Mouse (Mus musculus): ENCODE data around the gene E130114P18Rik. TPM values are rescaled to one million over a fixed set of nuclear protein-coding genes. Genes with fewer than 3 reads are reported as not detected.

Gene E130114P18Rik
- polyA plus RNA-seq, 1 experiment from 2014 or later = 0.54 TPM

DNA sequence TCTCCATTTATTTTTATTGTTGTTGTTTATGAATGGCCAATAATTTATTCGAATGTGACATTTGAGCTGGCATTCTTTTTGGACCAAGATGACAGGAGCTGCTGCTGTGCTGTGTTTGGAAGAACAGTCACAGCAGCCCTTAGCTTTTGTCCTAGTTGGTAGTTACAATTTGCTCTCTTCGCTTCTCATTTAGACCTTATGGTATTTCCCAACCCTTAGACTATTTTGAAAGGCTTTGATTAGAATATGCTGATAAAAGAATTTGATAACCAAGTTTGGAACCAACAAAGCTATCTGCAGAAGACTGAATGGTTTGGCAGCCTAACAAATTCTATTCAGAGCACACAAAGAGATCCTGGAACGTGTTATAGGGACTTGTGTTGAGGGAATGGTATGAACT is 40.6 kb upstream of the E130114P18Rik start:
- 96% methylated on average over 3 of the region's 3 CpGs for WGBS
- ATAC-seq (ENCODE audit: low FRiP score, low TSS enrichment) = no peak
- H3K27ac ChIP-seq (ENCODE audit: low read length) = no peak overlapping the region
- H3K4me2 ChIP-seq (replicated peaks; ENCODE audit: low read depth, low read length) = no peak overlapping the region
- H3K4me1 ChIP-seq (ENCODE audit: insufficient read depth, low read length) = 0 out of 2 replicates have a peak, but pooled peaks cover 7% of the 10 kb centered on the region
- H3K36me3 ChIP-seq (ENCODE audit: insufficient read depth, low read length) = no peaks in the 10 kb centered on the region
- no peaks in the 10 kb centered on the region for H3K27me3 ChIP-seq (ENCODE audit: insufficient read depth, low read length)
- no peaks in the 10 kb centered on the region for H3K9me3 ChIP-seq (ENCODE audit: low read length)
- H3K4me3 ChIP-seq (ENCODE audit: low read length) = no peak overlapping the region
- H3K9ac ChIP-seq (replicated peaks; ENCODE audit: low read length) = no peak overlapping the region

DNA sequence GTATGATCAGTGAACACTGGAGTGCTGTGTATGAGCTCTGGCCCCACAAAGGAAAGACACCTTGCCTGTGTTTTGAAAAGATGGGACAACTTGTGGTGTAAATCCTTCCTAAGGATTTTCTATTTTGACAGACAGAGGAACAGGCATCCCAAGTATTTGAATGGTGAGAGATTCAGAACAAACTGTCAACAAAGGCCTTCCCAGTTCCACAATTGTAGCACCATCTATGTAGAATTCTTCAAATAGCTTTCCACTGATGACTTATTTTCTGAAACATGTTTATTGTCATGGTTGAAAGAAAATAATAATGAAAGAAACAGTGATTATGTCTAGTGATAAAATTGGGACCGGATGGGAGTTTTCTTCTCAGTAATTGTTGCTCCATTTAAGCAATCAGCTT is 39.9 kb upstream of the E130114P18Rik start:
- H3K4me1 ChIP-seq (ENCODE audit: insufficient read depth, low read length) = 0 out of 2 replicates have a peak, but pooled peaks cover 3% of the 10 kb centered on the region
- ATAC-seq (ENCODE audit: low FRiP score, low TSS enrichment) = no peak
- no peaks in the 10 kb centered on the region for H3K27me3 ChIP-seq (ENCODE audit: insufficient read depth, low read length)
- no peak overlapping the region for H3K4me3 ChIP-seq (ENCODE audit: low read length)
- no peak overlapping the region for H3K27ac ChIP-seq (ENCODE audit: low read length)
- H3K4me2 ChIP-seq (replicated peaks; ENCODE audit: low read depth, low read length) = no peak overlapping the region
- H3K9me3 ChIP-seq (ENCODE audit: low read length) = no peaks in the 10 kb centered on the region
- 71% methylated on average over 1 of the region's 1 CpGs for WGBS
- H3K36me3 ChIP-seq (ENCODE audit: insufficient read depth, low read length) = no peaks in the 10 kb centered on the region
- H3K9ac ChIP-seq (replicated peaks; ENCODE audit: low read length) = no peak overlapping the region

DNA sequence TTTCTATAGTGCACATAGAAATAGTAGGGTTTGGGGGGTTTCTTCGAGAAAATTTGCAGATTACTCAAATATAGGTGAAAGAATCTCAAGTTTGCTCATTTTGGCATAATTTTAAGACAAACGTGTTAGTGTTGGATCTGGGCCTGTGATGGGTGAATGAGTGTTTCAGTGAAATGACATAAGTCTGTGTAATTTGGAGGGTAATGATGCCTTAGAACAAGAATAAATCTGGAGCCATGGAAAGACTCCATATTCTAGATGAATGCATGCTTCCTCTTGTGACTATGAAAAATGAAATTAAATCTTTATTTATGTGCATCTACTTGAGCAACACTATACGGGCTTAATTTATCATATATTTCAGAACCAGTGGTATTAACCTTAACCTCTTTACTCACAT is 38.9 kb upstream of the E130114P18Rik start:
- Histone ChIP-seq H3K9ac (replicated peaks; ENCODE audit: low read length) (no peak overlapping the region), H3K4me3 (ENCODE audit: low read length) (no peak overlapping the region), H3K27ac (ENCODE audit: low read length) (no peak overlapping the region), H3K27me3 (ENCODE audit: insufficient read depth, low read length) (no peaks in the 10 kb centered on the region), H3K9me3 (ENCODE audit: low read length) (no peaks in the 10 kb centered on the region), H3K36me3 (ENCODE audit: insufficient read depth, low read length) (no peaks in the 10 kb centered on the region), H3K4me1 (ENCODE audit: insufficient read depth, low read length) (0 out of 2 replicates have a peak, but pooled peaks cover 3% of the 10 kb centered on the region), H3K4me2 (replicated peaks; ENCODE audit: low read depth, low read length) (no peak overlapping the region)
- no peak for ATAC-seq (ENCODE audit: low FRiP score, low TSS enrichment)
- WGBS = 83% methylated on average over 3 of the region's 3 CpGs

DNA sequence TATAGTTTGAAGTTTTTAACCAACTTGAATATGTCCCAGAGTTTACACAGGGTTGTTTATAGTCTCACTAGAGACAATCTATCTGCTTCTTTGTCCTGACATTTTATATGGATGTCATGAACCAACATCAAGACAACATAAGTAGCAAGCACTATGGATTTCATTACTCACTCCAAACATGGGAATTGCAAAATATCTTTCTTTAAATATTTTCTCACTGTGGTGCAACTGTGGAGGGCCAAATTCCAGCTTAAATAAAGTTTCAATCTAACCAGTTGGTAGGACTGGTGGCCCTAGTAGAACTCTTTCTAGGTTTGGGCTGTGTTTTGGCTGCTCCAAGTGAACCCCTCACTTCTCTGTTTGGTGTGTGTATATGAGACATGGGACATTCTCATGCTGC is 38.1 kb upstream of the E130114P18Rik start:
- Histone ChIP-seq H3K4me1 (ENCODE audit: insufficient read depth, low read length) (0 out of 2 replicates have a peak, but pooled peaks cover 3% of the 10 kb centered on the region), H3K4me3 (ENCODE audit: low read length) (no peak overlapping the region), H3K27me3 (ENCODE audit: insufficient read depth, low read length) (no peaks in the 10 kb centered on the region), H3K36me3 (ENCODE audit: insufficient read depth, low read length) (no peaks in the 10 kb centered on the region), H3K4me2 (replicated peaks; ENCODE audit: low read depth, low read length) (no peak overlapping the region), H3K9ac (replicated peaks; ENCODE audit: low read length) (no peak overlapping the region), H3K27ac (ENCODE audit: low read length) (no peak overlapping the region), H3K9me3 (ENCODE audit: low read length) (no peaks in the 10 kb centered on the region)
- no peak for ATAC-seq (ENCODE audit: low FRiP score, low TSS enrichment)

DNA sequence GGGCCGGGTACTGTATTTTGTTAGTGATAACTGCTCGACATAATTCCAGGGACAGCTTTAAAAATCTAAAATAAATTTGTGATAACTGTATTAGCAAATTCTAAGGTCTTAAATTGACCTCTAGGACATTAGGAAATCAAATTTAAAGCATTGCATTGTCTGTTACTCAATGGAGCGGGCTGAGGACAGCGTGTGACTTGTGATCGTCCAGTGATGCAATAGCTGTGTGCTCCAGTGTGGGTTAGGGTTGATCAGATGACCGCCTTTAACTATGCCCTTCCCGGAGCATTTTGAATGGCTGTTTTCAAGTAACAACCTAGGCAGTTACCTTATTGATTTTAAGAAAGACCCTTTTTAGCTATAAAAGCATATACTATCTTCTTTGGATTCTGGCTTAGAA is 36.6 kb upstream of the E130114P18Rik start:
- H3K27ac ChIP-seq (ENCODE audit: low read length) = no peak overlapping the region
- H3K4me1 ChIP-seq (ENCODE audit: insufficient read depth, low read length) = peaks cover 12% of the 10 kb centered on the region
- no peaks in the 10 kb centered on the region for H3K9me3 ChIP-seq (ENCODE audit: low read length)
- no peak for ATAC-seq (ENCODE audit: low FRiP score, low TSS enrichment)
- no peak overlapping the region for H3K4me3 ChIP-seq (ENCODE audit: low read length)
- H3K36me3 ChIP-seq (ENCODE audit: insufficient read depth, low read length) = no peaks in the 10 kb centered on the region
- no peaks in the 10 kb centered on the region for H3K27me3 ChIP-seq (ENCODE audit: insufficient read depth, low read length)
- 82% methylated on average over 7 of the region's 7 CpGs for WGBS
- no peak overlapping the region for H3K9ac ChIP-seq (replicated peaks; ENCODE audit: low read length)
- H3K4me2 ChIP-seq (replicated peaks; ENCODE audit: low read depth, low read length) = no peak overlapping the region

DNA sequence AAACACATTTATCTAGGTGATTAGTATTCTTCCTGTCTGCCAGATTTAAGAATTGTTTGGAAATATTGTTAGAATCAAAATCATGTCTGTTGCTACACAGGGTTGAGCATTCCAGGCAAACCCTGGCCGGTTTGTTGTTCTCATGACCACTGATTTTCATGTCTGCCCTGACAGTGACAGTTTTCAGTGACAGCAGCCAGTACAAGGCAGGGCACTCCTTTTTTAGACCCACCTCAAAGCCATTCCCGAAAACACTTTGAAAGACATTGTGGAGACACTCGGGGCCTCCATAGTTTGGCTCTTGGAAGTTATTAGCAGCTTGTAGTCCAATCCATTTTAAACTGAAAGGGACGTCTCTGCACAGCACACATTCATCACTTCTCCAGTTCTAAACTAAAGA is 36.1 kb upstream of the E130114P18Rik start:
- H3K4me2 ChIP-seq (replicated peaks; ENCODE audit: low read depth, low read length) = no peak overlapping the region
- peaks cover 11% of the 10 kb centered on the region for H3K4me1 ChIP-seq (ENCODE audit: insufficient read depth, low read length)
- no peaks in the 10 kb centered on the region for H3K36me3 ChIP-seq (ENCODE audit: insufficient read depth, low read length)
- no peaks in the 10 kb centered on the region for H3K9me3 ChIP-seq (ENCODE audit: low read length)
- H3K27me3 ChIP-seq (ENCODE audit: insufficient read depth, low read length) = no peaks in the 10 kb centered on the region
- H3K27ac ChIP-seq (ENCODE audit: low read length) = no peak overlapping the region
- WGBS = 70% methylated on average over 4 of the region's 4 CpGs
- H3K9ac ChIP-seq (replicated peaks; ENCODE audit: low read length) = no peak overlapping the region
- no peak overlapping the region for H3K4me3 ChIP-seq (ENCODE audit: low read length)
- no peak for ATAC-seq (ENCODE audit: low FRiP score, low TSS enrichment)

DNA sequence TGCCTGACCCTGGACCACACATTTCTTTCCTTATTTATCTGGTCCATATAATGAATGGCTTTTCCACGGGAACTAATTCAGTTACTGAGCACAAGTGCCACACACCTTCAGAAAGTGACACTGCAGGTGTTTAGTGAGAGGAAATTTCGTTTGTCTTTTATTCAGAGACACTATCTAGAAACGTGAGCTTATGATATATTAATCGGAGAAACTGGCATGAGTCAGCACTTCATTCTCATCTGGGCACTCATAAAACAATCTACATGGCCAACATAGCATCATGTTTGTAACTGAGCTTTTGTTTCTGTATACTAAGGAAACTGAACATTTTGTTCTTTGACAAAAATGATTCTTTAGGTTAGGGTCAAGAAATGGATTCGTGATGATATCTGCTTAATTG is 35.2 kb upstream of the E130114P18Rik start:
- Histone ChIP-seq H3K4me2 (replicated peaks; ENCODE audit: low read depth, low read length) (no peak overlapping the region), H3K36me3 (ENCODE audit: insufficient read depth, low read length) (no peaks in the 10 kb centered on the region), H3K9me3 (ENCODE audit: low read length) (no peaks in the 10 kb centered on the region), H3K4me3 (ENCODE audit: low read length) (no peak overlapping the region), H3K4me1 (ENCODE audit: insufficient read depth, low read length) (peaks cover 11% of the 10 kb centered on the region), H3K27me3 (ENCODE audit: insufficient read depth, low read length) (no peaks in the 10 kb centered on the region), H3K9ac (replicated peaks; ENCODE audit: low read length) (no peak overlapping the region), H3K27ac (ENCODE audit: low read length) (no peak overlapping the region)
- WGBS = 78% methylated on average over 5 of the region's 5 CpGs
- no peak for ATAC-seq (ENCODE audit: low FRiP score, low TSS enrichment)

DNA sequence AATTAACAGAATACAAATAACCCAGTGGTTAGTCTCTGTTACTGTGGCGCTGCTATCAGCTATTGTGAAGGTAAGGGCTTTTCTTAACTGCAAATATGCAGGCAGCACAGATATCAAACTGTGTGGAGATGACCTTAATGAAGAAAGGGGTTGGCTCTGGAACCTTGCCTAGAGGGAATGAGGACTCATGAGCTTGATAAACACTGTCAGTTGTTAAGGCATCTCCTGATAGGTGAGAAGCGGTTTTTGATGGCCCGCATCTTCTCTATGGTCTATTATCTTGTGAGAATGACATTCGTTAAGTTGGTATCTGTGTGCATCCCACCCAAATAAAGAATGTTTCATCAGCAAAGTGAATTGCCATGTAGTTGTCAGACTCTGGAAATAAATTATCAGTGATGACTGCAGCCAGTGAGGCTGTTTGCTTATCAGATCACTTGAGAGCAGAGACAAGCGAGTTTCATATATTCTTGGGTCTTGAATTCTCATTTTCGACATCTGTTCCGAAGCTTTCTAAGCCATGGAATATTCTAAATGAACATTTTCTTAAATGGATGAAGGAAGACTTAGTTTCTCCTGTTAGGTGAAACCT is 32.6 kb upstream of the E130114P18Rik start:
- Histone ChIP-seq H3K4me3 (ENCODE audit: low read length) (no peak overlapping the region), H3K4me1 (ENCODE audit: insufficient read depth, low read length) (peaks cover 15% of the 10 kb centered on the region), H3K27me3 (ENCODE audit: insufficient read depth, low read length) (no peaks in the 10 kb centered on the region), H3K4me2 (replicated peaks; ENCODE audit: low read depth, low read length) (no peak overlapping the region), H3K9me3 (ENCODE audit: low read length) (no peaks in the 10 kb centered on the region), H3K27ac (ENCODE audit: low read length) (no peak overlapping the region), H3K9ac (replicated peaks; ENCODE audit: low read length) (no peak overlapping the region), H3K36me3 (ENCODE audit: insufficient read depth, low read length) (no peaks in the 10 kb centered on the region)
- ATAC-seq (ENCODE audit: low FRiP score, low TSS enrichment) = no peak
- WGBS = 84% methylated on average over 7 of the region's 7 CpGs

DNA sequence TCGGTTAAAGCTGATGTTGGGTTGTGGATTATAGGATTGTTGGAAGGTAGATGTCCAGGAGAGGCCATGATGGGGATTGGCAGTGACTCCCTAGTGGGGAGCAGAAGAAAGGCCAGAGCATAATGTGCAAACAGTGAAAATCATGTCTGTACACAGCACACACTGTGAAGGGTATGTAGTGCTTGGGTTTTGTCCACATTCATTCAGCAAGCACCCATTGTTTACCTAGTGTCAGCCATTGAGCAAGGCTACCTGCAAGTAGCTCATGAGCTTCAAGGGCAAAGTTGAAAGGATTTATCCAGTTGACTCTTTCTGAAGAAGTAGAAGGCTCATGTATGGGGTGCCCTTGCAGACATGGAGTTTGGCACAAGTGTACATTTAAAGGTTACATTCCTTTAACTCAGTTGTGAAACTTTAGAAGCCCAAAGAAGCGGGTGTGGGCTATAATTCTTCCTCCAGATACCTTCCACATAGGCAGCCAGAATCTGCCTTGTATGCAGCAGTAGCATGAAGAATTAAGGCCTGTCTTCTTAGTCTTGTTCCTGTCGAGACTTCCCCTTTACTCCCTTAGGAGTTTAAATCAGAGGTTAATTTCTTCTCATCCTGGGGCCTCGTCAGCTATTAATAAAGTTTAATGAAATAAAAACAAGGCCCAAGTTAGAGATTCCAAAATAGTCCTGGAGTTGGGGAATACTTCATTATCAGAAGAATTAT is 31.9 kb upstream of the E130114P18Rik start:
- no peak overlapping the region for H3K27ac ChIP-seq (ENCODE audit: low read length)
- ATAC-seq (ENCODE audit: low FRiP score, low TSS enrichment) = no peak
- no peaks in the 10 kb centered on the region for H3K36me3 ChIP-seq (ENCODE audit: insufficient read depth, low read length)
- H3K9me3 ChIP-seq (ENCODE audit: low read length) = no peaks in the 10 kb centered on the region
- H3K4me3 ChIP-seq (ENCODE audit: low read length) = no peak overlapping the region
- no peak overlapping the region for H3K4me2 ChIP-seq (replicated peaks; ENCODE audit: low read depth, low read length)
- peaks cover 15% of the 10 kb centered on the region for H3K4me1 ChIP-seq (ENCODE audit: insufficient read depth, low read length)
- H3K9ac ChIP-seq (replicated peaks; ENCODE audit: low read length) = no peak overlapping the region
- 41% methylated on average over 4 of the region's 4 CpGs for WGBS
- no peaks in the 10 kb centered on the region for H3K27me3 ChIP-seq (ENCODE audit: insufficient read depth, low read length)

DNA sequence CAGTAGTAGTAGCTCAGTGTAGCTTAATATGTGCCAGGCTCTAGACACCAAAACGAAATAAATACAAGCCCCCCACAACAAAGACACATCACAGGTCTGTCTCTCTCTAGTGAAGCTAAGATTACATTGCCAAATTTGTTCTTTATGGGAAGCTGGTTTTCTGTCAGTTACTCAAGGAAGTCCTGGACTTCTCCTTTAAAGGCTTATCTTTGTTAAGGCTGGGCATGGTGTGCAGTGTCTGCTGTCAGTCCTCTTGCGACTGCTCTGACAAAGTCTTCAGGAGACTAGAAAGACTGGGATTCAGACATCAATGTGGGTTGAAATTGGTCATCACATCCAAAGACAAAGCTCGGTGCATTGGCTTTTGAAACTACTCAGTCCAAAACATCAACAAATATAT is 31.0 kb upstream of the E130114P18Rik start:
- H3K4me3 ChIP-seq (ENCODE audit: low read length) = no peak overlapping the region
- H3K9me3 ChIP-seq (ENCODE audit: low read length) = no peaks in the 10 kb centered on the region
- no peak for ATAC-seq (ENCODE audit: low FRiP score, low TSS enrichment)
- H3K27me3 ChIP-seq (ENCODE audit: insufficient read depth, low read length) = no peaks in the 10 kb centered on the region
- H3K4me2 ChIP-seq (replicated peaks; ENCODE audit: low read depth, low read length) = no peak overlapping the region
- H3K4me1 ChIP-seq (ENCODE audit: insufficient read depth, low read length) = peaks cover 15% of the 10 kb centered on the region
- H3K36me3 ChIP-seq (ENCODE audit: insufficient read depth, low read length) = no peaks in the 10 kb centered on the region
- no peak overlapping the region for H3K27ac ChIP-seq (ENCODE audit: low read length)
- H3K9ac ChIP-seq (replicated peaks; ENCODE audit: low read length) = no peak overlapping the region
- 84% methylated on average over 3 of the region's 3 CpGs for whole genome bisulfite sequencing

All from kidney, embryonic 16.5 days (tissue).